Mouse (Mus musculus) testis, adult 2 months (tissue): Measurements from ENCODE around the gene R3hdm4.

Experiments
- CTCF ChIP-seq: fragments of 200-500 bp; IDR thresholded peaks from 2 replicates; pipeline ENCODE4 v1.5.1; 2012; ENCODE audit warnings: low read depth, mild to moderate bottlenecking, inconsistent platforms, low read length, moderate library complexity; ENCODE audit not compliant: control insufficient read depth, insufficient read depth, insufficient replicate concordance
- POLR2A ChIP-seq: fragments of 200-500 bp; IDR thresholded peaks from 2 replicates; pipeline ENCODE4 v1.6.1; 2012; ENCODE audit warnings: low read depth, mild to moderate bottlenecking, inconsistent platforms, low read length, moderate library complexity; ENCODE audit not compliant: control insufficient read depth

- TF ChIP-seq POLR2A = no peak
- TF ChIP-seq CTCF = no peak
Measured at GRCm38 (mm10) chr10:79966886-79967400, 45.9 kb upstream of the R3hdm4 start.
